Mouse (Mus musculus): Measurements from ENCODE around the gene Robo3. TPM values are rescaled to one million over a fixed set of nuclear protein-coding genes. Genes with fewer than 3 reads are reported as not detected.

Robo3 gene
- 0.30 and 0.49 TPM in 2 replicates for polyA plus RNA-seq (2021; fragmentation: Nextera tagmentation)
- long read RNA-seq, experiment 1, result 0 reads
- long read RNA-seq, experiment 2, partial matches to known transcripts, result 1 of 3 reads
- long read RNA-seq, experiment 2, other reads (novel, unspliced or antisense), result 2 of 3 reads

DNA sequence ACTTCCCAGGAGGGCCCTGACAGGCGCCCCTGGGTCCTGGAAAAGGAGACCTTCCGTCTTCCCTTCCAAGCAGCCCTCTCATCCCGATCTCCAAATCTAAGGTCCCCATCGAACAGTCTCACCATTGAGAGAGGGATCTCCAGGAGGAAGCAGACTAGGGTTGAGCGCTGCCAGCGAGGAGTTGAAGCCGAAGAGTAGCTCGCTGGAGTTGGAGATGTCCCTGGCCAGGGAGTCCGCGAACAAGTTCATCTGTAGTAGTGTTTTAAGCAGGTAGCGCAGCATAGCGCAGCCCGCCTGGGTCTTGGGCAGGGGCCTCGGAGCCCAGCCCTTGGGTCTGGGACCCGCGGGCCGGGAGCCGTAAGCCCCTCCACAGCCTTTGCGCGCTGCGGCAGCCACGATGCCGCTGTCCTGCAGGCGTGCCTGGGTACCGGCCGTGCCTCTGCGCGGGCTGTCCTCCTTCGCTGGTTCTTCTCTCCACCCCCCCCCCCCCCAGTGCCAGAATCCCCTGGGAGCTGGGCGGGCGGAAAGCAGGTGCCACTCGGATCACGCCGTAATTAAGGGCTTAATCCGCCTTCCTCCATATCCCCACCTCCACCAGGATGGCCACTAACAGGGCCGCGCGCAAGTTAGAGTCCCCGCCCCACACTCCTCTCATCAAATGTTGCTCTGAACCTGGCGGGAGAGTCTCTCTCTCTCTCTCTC, at the start of gene Robo3:
TSS of gene Robo3 (minus strand) at position 527 of the 702 bp plus-strand sequence.

DNA sequence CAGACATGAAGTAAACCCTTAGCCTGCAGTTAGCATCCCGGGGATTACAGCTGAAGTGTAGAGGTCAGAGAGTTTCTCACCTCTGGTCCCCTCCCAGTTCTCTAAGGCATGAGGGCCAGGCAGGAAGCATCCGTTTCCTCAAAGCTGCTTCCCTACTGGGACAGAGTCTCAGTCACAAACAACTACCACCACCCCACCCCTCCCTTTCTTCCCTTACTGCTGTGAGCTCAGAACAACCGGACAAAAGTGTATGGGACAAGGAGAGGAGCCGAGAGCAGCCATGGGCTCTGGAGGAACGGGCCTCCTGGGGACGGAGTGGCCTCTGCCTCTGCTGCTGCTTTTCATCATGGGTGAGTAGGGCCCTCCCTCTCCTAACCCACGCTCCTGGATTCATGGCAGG, 31.2 kb downstream of the Robo3 start, which contains the start of gene Robo4:
TSS of gene Robo4 (plus strand) at position 96 of the 400 bp plus-strand sequence.

DNA sequence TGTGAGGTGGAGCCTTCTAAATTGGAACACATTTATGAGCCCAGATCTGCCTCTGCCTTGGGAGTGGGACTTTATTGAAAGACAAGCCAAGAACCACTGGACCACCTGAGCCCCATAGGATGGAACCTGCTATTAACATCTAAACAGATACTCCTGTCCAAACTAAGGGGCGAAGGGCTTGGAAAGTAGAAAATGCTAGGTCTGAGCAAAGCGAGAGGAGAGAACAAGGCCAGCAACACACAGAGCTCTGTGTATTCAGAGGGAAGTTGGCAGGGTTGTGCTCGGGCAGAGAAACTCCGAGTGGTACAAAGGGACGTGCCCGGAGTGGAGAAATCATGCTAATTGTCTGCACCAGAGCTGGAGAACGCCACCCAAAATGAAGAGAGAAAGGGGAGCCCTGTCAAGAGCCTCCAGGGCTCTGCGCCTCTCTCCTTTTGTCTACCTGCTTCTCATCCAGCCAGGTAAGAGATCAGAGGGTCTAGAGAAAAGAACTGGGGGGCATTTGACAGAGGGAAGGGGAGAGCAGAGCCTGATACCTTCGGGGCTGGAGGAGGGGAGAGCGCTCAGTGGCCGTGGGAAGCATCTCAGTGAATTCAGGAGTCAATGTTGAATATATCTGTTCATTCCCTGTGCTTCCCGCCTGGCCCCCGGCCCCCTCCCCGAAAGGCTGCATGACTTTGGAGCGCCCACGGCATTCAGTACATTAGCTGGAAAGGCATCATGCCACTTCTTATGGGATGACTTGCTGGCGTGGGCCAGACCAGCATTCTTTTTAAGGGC, 65.6 kb downstream of the Robo3 start, which contains the start of gene Hepacam:
TSS of gene Hepacam (plus strand) at position 51 of the 780 bp plus-strand sequence.

Other genes starting within 250 kb of the Robo3 start
- gene Tmem218, start 225.0 kb downstream of the Robo3 start, polyA plus RNA-seq (2021; fragmentation: Nextera tagmentation), result 11.9 and 14.3 TPM in 2 replicates
- 0.89 and 4.8 TPM in 2 replicates for gene Slc37a2, start 177.5 kb downstream of the Robo3 start, polyA plus RNA-seq (2021; fragmentation: Nextera tagmentation)
- gene Ccdc15, start 84.8 kb downstream of the Robo3 start, polyA plus RNA-seq (2021; fragmentation: Nextera tagmentation), result 1.0 and 1.3 TPM in 2 replicates
- 62.2 and 76.4 TPM in 2 replicates for gene Hepacam, start 65.9 kb downstream of the Robo3 start, polyA plus RNA-seq (2021; fragmentation: Nextera tagmentation)
- 0.94 and 1.8 TPM in 2 replicates for gene Robo4, start 31.3 kb downstream of the Robo3 start, polyA plus RNA-seq (2021; fragmentation: Nextera tagmentation)
- gene Msantd2, start 56.1 kb upstream of the Robo3 start, polyA plus RNA-seq (2021; fragmentation: Nextera tagmentation), result 1.7 and 2.8 TPM in 2 replicates
- gene Esam, start 94.8 kb upstream of the Robo3 start, polyA plus RNA-seq (2021; fragmentation: Nextera tagmentation), result 17.9 and 24.5 TPM in 2 replicates
- gene Vsig2, start 106.0 kb upstream of the Robo3 start, polyA plus RNA-seq (2021; fragmentation: Nextera tagmentation), result 1.1 and 1.3 TPM in 2 replicates
- 108 and 127 TPM in 2 replicates for gene Nrgn, start 119.7 kb upstream of the Robo3 start, polyA plus RNA-seq (2021; fragmentation: Nextera tagmentation)
- 13.2 and 14.7 TPM in 2 replicates for gene Siae, start 122.5 kb upstream of the Robo3 start, polyA plus RNA-seq (2021; fragmentation: Nextera tagmentation)
- 8.1 and 9.8 TPM in 2 replicates for gene Spa17, start 180.5 kb upstream of the Robo3 start, polyA plus RNA-seq (2021; fragmentation: Nextera tagmentation)
- 69.4 and 73.3 TPM in 2 replicates for gene Tbrg1, start 224.1 kb upstream of the Robo3 start, polyA plus RNA-seq (2021; fragmentation: Nextera tagmentation)
- not detected in 2 replicates for gene Panx3, start 236.0 kb upstream of the Robo3 start, polyA plus RNA-seq (2021; fragmentation: Nextera tagmentation)